Mouse (Mus musculus) C2C12 (cell line): ENCODE data around the gene Prl7b1. TPM values are rescaled to one million over a fixed set of nuclear protein-coding genes. Genes with fewer than 3 reads are reported as not detected.

Experiments used
- H3K27me3 ChIP-seq: one replicate; pipeline ENCODE4 v1.6.1; 2011; ENCODE audit not compliant: control insufficient read depth, insufficient read depth, insufficient read length
- H3K36me3 ChIP-seq: one replicate; pipeline ENCODE4 v1.6.1; 2011; ENCODE audit not compliant: control insufficient read depth, insufficient read depth
- H3K4me3 ChIP-seq: one replicate; pipeline ENCODE4 v1.5.1; 2011; ENCODE audit warnings: mild to moderate bottlenecking, control low read depth; ENCODE audit not compliant: poor library complexity, insufficient read depth, severe bottlenecking
- H3K79me2 ChIP-seq: one replicate; pipeline ENCODE4 v1.6.1; 2011; ENCODE audit not compliant: control insufficient read depth, insufficient read depth
- H3K79me3 ChIP-seq: one replicate; pipeline ENCODE4 v1.6.1; 2011; ENCODE audit warnings: low read depth, control low read depth
- H3ac ChIP-seq: one replicate; pipeline ENCODE3; 2011; ENCODE audit warnings: low read depth; ENCODE audit not compliant: control insufficient read depth, insufficient read length
- CEBPB ChIP-seq: IDR thresholded peaks from one replicate; pipeline ENCODE4 v1.6.1; 2011; ENCODE audit warnings: low read depth, mild to moderate bottlenecking, control low read depth, moderate library complexity
- CTCF ChIP-seq: IDR thresholded peaks from one replicate; pipeline ENCODE4 v1.5.1; 2011; ENCODE audit not compliant: control insufficient read depth, insufficient read depth, insufficient read length
- FOSL1 ChIP-seq: IDR thresholded peaks from one replicate; pipeline ENCODE4 v1.8.0; 2011; ENCODE audit warnings: mild to moderate bottlenecking, low read length; ENCODE audit not compliant: poor library complexity, insufficient read depth, severe bottlenecking
- MAX ChIP-seq: IDR thresholded peaks from one replicate; pipeline ENCODE4 v1.6.1; 2011; ENCODE audit warnings: mild to moderate bottlenecking, control low read depth
- MYOD1 ChIP-seq: IDR thresholded peaks from one replicate; pipeline ENCODE4 v1.6.1; 2011; ENCODE audit warnings: low read depth; ENCODE audit not compliant: control insufficient read depth, insufficient read length
- MYOG ChIP-seq: IDR thresholded peaks from one replicate; pipeline ENCODE4 v1.6.1; 2011; ENCODE audit not compliant: control insufficient read depth, insufficient read length; ENCODE audit errors: extremely low read depth
- USF1 ChIP-seq: IDR thresholded peaks from one replicate; pipeline ENCODE4 v1.6.1; 2011; ENCODE audit warnings: low read depth, mild to moderate bottlenecking, control low read depth, moderate library complexity
- long read RNA-seq, 2 experiments: library from polyadenylated mRNA; unstranded; transcript quantifications; one replicate each; pipeline ENCODE4 v2.0.0; 2019 to 2020
- polyA plus RNA-seq: library from polyadenylated mRNA; unstranded; fragments of >200 nt; fragmentation: generic; extraction: Trizol; gene quantifications from one replicate; pipeline ENCODE4 v1.2.1, GENCODE M21; 2012; ENCODE audit warnings: missing spikeins

Gene Prl7b1
- not detected for polyA plus RNA-seq
- long read RNA-seq, experiment 1: 0 reads
- long read RNA-seq, experiment 2: 0 reads

DNA sequence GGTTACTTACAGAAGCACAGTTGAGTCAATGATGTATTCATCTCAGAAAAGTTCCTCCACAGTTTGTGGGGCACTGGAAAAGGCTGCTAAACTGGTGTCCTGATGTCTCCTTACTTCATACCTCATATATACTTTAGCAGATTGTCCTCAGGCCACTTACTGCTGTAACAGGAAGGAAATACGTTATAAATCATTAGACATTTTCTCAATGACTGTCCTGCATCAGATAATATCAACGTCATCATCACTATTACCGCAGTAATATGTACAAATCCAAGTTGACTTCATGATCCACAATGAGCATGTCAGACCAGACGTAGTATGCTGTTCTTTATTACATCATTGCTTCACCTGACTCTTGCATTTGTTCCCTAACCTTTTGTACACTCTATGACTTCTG, at the start of gene Prl7b1:
Gene Prl7b1, minus strand, starts transcription at position 101 of the 400 bp plus-strand sequence.
- Histone ChIP-seq H3K79me2 (no peaks in the 10 kb centered on the region), H3K4me3 (no peak within 1 kb of the TSS), H3K27me3 (no peaks in the 10 kb centered on the region), H3K79me3 (no peaks in the 10 kb centered on the region), H3ac (no peak within 1 kb of the TSS), H3K36me3 (no peaks in the 10 kb centered on the region)
- TF ChIP-seq USF1 (no peak), CTCF (no peak), MYOG (no peak), CEBPB (no peak), MYOD1 (no peak), MAX (no peak), FOSL1 (no peak)

DNA sequence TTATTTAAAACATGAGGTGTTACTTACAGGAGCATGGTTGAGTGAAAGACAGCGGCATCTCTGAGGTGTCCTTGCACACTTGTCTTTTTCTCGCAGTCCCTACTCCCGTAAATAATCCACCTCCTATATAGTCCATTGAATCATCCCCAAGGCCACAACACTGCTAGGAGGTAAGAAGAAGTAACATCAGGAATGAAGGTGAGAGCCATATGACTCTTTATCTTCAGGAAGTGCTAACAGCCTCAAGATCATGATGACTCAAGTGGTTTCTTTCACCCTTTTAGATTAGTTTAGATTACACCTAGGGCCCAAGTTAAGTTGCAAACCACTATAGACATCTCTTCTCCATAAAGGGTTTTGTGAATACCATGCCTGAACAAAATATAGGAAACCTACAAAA, 32.0 kb upstream of the Prl7b1 start, which contains the start of gene Prl7a1:
Gene Prl7a1, minus strand, starts transcription at position 101 of the 400 bp plus-strand sequence.
- H3K79me2 ChIP-seq: no peaks in the 10 kb centered on the region
- no peak within 1 kb of the TSS for H3K4me3 ChIP-seq
- no peak for TF ChIP-seq CTCF
- TF ChIP-seq MYOD1: no peak
- TF ChIP-seq FOSL1: no peak
- TF ChIP-seq USF1: no peak
- TF ChIP-seq MAX: no peak
- no peak for TF ChIP-seq CEBPB
- no peak for TF ChIP-seq MYOG
- no peaks in the 10 kb centered on the region for H3K27me3 ChIP-seq
- no peak within 1 kb of the TSS for H3ac ChIP-seq
- H3K79me3 ChIP-seq: no peaks in the 10 kb centered on the region
- no peaks in the 10 kb centered on the region for H3K36me3 ChIP-seq

DNA sequence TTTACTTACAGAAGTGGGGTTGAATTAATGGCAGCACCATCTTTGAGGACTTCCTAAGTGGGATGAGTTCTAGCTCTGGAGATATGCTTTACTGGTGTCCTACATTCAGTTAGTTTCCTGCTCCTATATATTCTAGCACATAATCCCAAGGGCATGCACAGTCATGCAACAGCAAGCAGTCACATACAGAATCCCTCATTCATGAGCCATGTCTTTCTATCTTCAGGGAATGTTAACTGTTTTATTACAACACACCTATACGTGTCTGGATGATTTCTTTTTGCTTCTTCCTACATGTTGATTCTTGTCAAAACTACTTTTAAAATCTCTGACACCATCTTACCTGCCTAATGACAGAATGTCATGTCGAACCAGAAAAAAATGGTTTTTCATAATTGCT, 28.3 kb downstream of the Prl7b1 start, which contains the start of gene Prl8a1:
Gene Prl8a1, minus strand, starts transcription at position 101 of the 400 bp plus-strand sequence.
- H3K36me3 ChIP-seq: no peaks in the 10 kb centered on the region
- no peak within 1 kb of the TSS for H3K4me3 ChIP-seq
- H3K27me3 ChIP-seq: no peaks in the 10 kb centered on the region
- no peak within 1 kb of the TSS for H3ac ChIP-seq
- H3K79me3 ChIP-seq: no peaks in the 10 kb centered on the region
- no peaks in the 10 kb centered on the region for H3K79me2 ChIP-seq
- TF ChIP-seq CEBPB: no peak
- TF ChIP-seq MYOG: no peak
- no peak for TF ChIP-seq CTCF
- TF ChIP-seq MYOD1: no peak
- no peak for TF ChIP-seq USF1
- no peak for TF ChIP-seq MAX
- no peak for TF ChIP-seq FOSL1

DNA sequence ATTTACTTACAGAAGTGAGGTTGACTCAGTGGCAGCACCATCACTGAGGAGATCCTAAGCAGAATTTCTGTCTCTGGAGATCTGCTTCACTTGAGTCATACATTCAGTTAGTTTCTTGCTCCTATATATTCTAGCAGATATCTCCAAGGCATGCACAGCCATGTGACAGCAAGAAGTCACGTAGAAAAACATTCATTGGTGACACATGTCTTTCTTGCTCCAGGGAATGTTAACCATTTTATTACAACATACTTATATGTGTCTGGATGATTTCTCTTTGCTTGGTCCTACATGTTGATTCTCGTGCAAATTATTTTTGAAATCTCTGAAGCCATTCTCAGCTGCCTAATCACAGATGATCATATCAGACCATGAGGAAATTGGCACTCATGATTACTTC, 45.9 kb downstream of the Prl7b1 start, which contains the start of gene Prl8a9:
Gene Prl8a9, minus strand, starts transcription at position 101 of the 400 bp plus-strand sequence.
- no peak within 1 kb of the TSS for H3ac ChIP-seq
- no peaks in the 10 kb centered on the region for H3K79me2 ChIP-seq
- TF ChIP-seq CEBPB (no peak), MYOD1 (no peak)
- H3K36me3 ChIP-seq: no peaks in the 10 kb centered on the region
- no peaks in the 10 kb centered on the region for H3K79me3 ChIP-seq
- no peaks in the 10 kb centered on the region for H3K27me3 ChIP-seq
- no peak within 1 kb of the TSS for H3K4me3 ChIP-seq

DNA sequence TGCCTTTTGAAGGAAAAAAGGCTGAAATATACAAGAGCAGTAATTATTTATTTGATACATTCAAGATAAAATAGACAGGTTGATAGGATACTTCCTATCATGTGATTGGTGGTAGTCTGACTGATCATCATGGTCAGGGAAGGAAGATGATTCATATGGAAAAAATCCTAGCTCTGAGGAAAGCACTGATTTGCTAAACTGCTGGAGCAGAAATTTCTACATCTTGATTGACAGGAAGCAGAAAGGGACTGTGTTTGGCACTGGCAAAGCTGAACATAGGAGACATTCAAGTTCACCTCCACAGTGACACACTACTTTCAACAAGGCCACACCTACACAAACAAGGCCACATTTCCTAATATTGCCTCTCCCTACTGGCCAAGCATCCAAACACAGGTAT, 57.0 kb downstream of the Prl7b1 start:
- H3ac ChIP-seq: no peak overlapping the region
- TF ChIP-seq FOSL1: no peak
- TF ChIP-seq USF1: peak; percentile 53
- H3K4me3 ChIP-seq: no peak overlapping the region
- H3K79me3 ChIP-seq: no peaks in the 10 kb centered on the region
- H3K36me3 ChIP-seq: no peaks in the 10 kb centered on the region
- H3K27me3 ChIP-seq: no peaks in the 10 kb centered on the region
- H3K79me2 ChIP-seq: no peaks in the 10 kb centered on the region

Other genes with a start within 250 kb of the Prl7b1 start
- gene Prl2b1, start 219.7 kb downstream of the Prl7b1 start, polyA plus RNA-seq: not detected
- gene Prl8a6, start 171.9 kb downstream of the Prl7b1 start, polyA plus RNA-seq: not detected
- gene Prl8a8, start 97.4 kb downstream of the Prl7b1 start, polyA plus RNA-seq: not detected
- not detected for gene Prl8a9, start 46.0 kb downstream of the Prl7b1 start, polyA plus RNA-seq
- not detected for gene Prl8a1, start 28.4 kb downstream of the Prl7b1 start, polyA plus RNA-seq
- gene Prl7a1, start 31.9 kb upstream of the Prl7b1 start, polyA plus RNA-seq: 0.12 TPM
- not detected for gene Prl7a2, start 57.5 kb upstream of the Prl7b1 start, polyA plus RNA-seq
- gene Prl7d1, start 106.2 kb upstream of the Prl7b1 start, polyA plus RNA-seq: not detected
- not detected for gene Prl7c1, start 170.2 kb upstream of the Prl7b1 start, polyA plus RNA-seq
- gene Prl2a1, start 191.1 kb upstream of the Prl7b1 start, polyA plus RNA-seq: not detected
- 0.06 TPM for gene Prl2c1, start 238.8 kb upstream of the Prl7b1 start, polyA plus RNA-seq